Mouse (Mus musculus) midbrain, postnatal 0 days (tissue): ENCODE measurements around the gene 1700069L16Rik. TPM values are rescaled to one million over a fixed set of nuclear protein-coding genes. Genes with fewer than 3 reads are reported as not detected.
A peak's percentile ranks its signal among the peaks of the same experiment; 100 is the strongest.

ENCODE experiments used
- ATAC-seq: fragments of 200-750 bp; cut with Nextera tagmentation; 2 replicates; pipeline ENCODE4 v1.8.0; 2017; ENCODE audit warnings: moderate number of reproducible peaks, mild to moderate bottlenecking, moderate TSS enrichment, moderate library complexity; ENCODE audit not compliant: low FRiP score
- DNase-seq: peaks from one replicate; pipeline ENCODE4 v3.0.0-alpha.2; 2015; ENCODE audit warnings: low spot score
- H3K27ac ChIP-seq: fragments of 300-500 bp; sonication (generic); 2 replicates; pipeline ENCODE4 v1.5.1; 2014; ENCODE audit warnings: low read depth, mild to moderate bottlenecking, low read length, mixed read lengths
- H3K27me3 ChIP-seq: fragments of 300-500 bp; sonication (generic); 2 replicates; pipeline ENCODE4 v1.6.1; 2014; ENCODE audit warnings: low read length, control low read depth, mixed read lengths; ENCODE audit not compliant: insufficient read depth
- H3K36me3 ChIP-seq: fragments of 300-500 bp; sonication (generic); 2 replicates; pipeline ENCODE4 v1.6.1; 2014; ENCODE audit warnings: low read length, control low read depth, mixed read lengths; ENCODE audit not compliant: insufficient read depth
- H3K4me1 ChIP-seq: fragments of 300-500 bp; sonication (generic); 2 replicates; pipeline ENCODE4 v1.6.1; 2014; ENCODE audit warnings: mild to moderate bottlenecking, control low read depth, antibody characterized with exemption, low read length, mixed read lengths; ENCODE audit not compliant: insufficient read depth
- H3K4me2 ChIP-seq: fragments of 300-500 bp; sonication (generic); 2 replicates; pipeline ENCODE4 v1.6.1; 2014; ENCODE audit warnings: low read depth, mild to moderate bottlenecking, low read length, mixed read lengths; ENCODE audit not compliant: poor library complexity, severe bottlenecking
- H3K4me3 ChIP-seq: fragments of 300-500 bp; sonication (generic); 2 replicates; pipeline ENCODE4 v1.5.1; 2014; ENCODE audit warnings: low read depth, mild to moderate bottlenecking, low read length, moderate library complexity
- H3K9ac ChIP-seq: fragments of 300-500 bp; sonication (generic); replicated peaks from 2 replicates; pipeline ENCODE4 v1.6.1; 2014; ENCODE audit warnings: mild to moderate bottlenecking, low read length, moderate library complexity, mixed read lengths; ENCODE audit not compliant: poor library complexity, severe bottlenecking
- H3K9me3 ChIP-seq: fragments of 300-500 bp; sonication (generic); 2 replicates; pipeline ENCODE4 v1.6.1; 2016; ENCODE audit warnings: low read length, control low read depth
- CTCF ChIP-seq: IDR thresholded peaks from 2 replicates; pipeline ENCODE4 v1.5.1; 2016; ENCODE audit warnings: antibody characterized with exemption, mild to moderate bottlenecking
- WGBS: fragments of 180-500 bp; shearing (Covaris S2); extraction: QIAGEN DNeasy Blood & Tissue Kit; methylation state at CpG from one replicate; pipeline ENCODE4 v1.1.7; 2014; 5-methylcytosine and 5-hydroxymethylcytosine counted together
- polyA plus RNA-seq: library from polyadenylated mRNA; unstranded; fragments of >200 nt; fragmentation: Nextera tagmentation; extraction: Ambion mirVana; gene quantifications from 2 replicates; pipeline ENCODE4 v1.2.1, GENCODE M21; 2015
- total RNA-seq: library from RNA; depleted of rRNA; stranded (reverse); fragments of >200 nt; gene quantifications from 2 replicates; pipeline ENCODE4 v1.2.3, GENCODE M21; 2014

Gene 1700069L16Rik
- total and polyA plus RNA-seq, 2 experiments from 2014 or later = not detected

DNA sequence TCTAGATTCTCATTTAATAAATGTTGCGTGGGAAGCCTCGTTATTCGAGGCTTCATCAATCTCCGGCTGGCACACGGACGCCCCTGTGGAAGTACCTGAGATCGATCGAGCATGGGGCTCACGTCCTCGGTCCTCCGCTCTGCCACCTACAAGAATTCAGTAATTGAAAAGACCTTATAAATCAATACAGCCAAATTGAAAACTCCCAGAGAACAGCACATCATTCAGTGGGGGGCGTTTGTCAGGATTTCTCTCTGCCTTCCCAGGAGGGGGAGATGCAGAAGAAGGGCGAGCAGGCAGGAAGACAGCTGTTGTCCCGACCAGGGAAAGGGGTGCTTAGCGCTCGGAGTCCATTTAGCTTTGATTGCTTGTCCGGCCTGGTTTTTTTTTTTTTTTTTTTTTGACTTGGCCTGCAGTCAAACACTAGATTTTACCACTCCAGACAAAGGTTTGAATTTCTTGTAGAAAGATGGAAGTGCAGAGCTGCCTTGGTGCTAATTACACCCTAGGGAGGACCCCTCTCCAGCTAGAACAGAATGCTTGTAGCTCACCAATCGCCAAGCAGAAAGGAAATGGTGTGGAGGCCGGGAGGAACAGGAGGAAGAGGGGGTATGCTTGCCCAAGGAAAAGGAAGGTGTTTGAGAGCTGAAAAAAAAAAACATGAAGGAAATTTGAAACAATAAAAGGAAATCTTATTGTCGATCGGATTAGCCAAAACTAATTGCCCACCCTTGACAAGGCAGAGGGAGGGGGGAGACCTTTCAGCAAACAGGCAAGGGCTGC, 20.6 kb downstream of the 1700069L16Rik start:
- no peak for ATAC-seq
- peak; percentile 36 for DNase-seq
- H3K9me3 ChIP-seq = no peaks in the 10 kb centered on the region
- H3K36me3 ChIP-seq = no peaks in the 10 kb centered on the region
- 37% methylated on average over 21 of the region's 21 CpGs for WGBS
- H3K9ac ChIP-seq = no peak overlapping the region
- no peak for TF ChIP-seq CTCF
- peak overlapping the region; percentile 48 for H3K27ac ChIP-seq
- no peaks in the 10 kb centered on the region for H3K27me3 ChIP-seq
- no peak overlapping the region for H3K4me3 ChIP-seq
- H3K4me2 ChIP-seq = no peak overlapping the region
- no peaks in the 10 kb centered on the region for H3K4me1 ChIP-seq

DNA sequence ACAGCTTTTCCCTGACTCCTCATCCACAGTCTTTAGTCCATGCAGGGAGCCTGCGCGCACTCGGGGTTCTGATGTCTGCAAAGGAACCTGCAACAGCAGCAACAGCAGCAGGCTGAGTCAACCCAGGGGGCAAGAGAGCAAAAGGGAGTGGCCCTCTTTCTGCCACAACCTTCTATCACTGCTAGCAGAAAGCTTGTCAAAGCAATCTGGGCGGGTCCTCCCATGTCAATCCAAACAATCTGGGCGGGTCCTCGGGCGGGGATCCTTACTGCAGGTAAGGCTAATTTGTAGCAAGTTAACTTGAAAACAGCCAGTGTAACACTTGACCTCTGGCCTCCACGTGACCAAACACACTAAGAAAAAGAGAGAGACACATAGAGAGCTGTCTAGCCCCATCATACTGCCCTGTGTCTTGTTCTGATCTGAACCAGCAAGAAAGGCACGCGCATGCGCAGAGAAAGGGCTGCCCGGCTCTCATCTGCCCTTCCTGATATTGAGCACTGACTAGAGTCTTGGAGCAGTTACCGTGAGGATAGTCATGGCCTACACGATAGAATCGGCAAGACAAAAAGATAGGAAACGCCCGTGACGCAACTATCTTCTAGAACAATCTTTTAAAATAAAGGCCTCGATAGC, 24.1 kb downstream of the 1700069L16Rik start:
- no peak for TF ChIP-seq CTCF
- Histone ChIP-seq H3K9ac (no peak overlapping the region), H3K4me1 (no peaks in the 10 kb centered on the region), H3K4me2 (no peak overlapping the region), H3K36me3 (no peaks in the 10 kb centered on the region), H3K27me3 (no peaks in the 10 kb centered on the region), H3K9me3 (no peaks in the 10 kb centered on the region), H3K4me3 (no peak overlapping the region), H3K27ac (no peak overlapping the region)
- WGBS = 80% methylated on average over 19 of the region's 19 CpGs
- no peak for ATAC-seq
- DNase-seq = no peak

DNA sequence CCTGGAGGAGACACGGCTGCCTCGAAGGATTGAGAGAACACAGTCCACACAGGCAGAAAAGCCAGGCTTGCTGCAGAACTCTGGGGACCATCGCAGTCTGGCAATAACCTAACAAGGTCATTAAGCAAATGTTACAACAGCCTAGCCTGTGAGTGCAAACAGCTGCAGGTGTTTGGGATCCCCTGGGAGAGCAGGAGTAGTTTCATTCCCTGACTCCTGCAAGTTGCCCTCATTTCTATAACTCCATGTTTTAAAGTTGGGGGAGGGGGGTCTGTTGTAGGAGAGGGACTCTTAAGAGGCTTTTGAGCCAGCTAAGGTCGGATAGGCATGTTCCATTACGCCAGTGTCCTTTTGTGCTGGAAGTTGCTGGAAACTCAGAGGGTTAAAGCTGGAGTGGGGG, 30.2 kb downstream of the 1700069L16Rik start:
- Histone ChIP-seq H3K36me3 (no peaks in the 10 kb centered on the region), H3K4me2 (no peak overlapping the region), H3K27ac (peak overlapping the region; percentile 59), H3K9ac (no peak overlapping the region), H3K4me1 (peaks cover 12% of the 10 kb centered on the region; the same call in 1 of the 2 replicates), H3K27me3 (no peaks in the 10 kb centered on the region), H3K9me3 (no peaks in the 10 kb centered on the region), H3K4me3 (no peak overlapping the region)
- peak; percentile 51 for DNase-seq
- no peak for ATAC-seq
- no peak for TF ChIP-seq CTCF
- 30% methylated on average over 5 of the region's 5 CpGs for WGBS

DNA sequence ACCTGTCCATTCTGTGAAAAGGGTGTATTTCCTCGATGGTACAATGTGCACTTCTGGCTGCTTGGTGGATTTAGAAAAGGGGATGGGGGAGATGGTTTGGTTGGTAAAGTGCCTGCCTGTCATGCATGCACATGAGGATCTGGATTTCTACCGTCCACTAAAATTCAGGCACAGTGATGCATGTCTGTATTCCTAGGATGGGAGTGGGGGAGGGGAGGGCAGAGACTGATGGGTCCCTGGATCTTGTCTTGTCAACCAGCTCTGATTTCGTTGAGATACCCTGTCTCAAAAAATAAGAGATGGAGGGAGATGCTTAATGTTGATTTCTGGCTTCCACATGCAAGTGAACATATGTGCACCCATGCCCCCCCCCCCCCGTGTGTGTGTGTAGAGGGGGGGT, 30.6 kb downstream of the 1700069L16Rik start:
- 56% methylated on average over 4 of the region's 4 CpGs for WGBS
- Histone ChIP-seq H3K36me3 (no peaks in the 10 kb centered on the region), H3K4me2 (no peak overlapping the region), H3K4me3 (no peak overlapping the region), H3K9ac (no peak overlapping the region), H3K27ac (peak overlapping the region; percentile 59), H3K9me3 (no peaks in the 10 kb centered on the region), H3K27me3 (no peaks in the 10 kb centered on the region), H3K4me1 (peaks cover 12% of the 10 kb centered on the region; the same call in 1 of the 2 replicates)
- ATAC-seq (no peak), DNase-seq (no peak)
- no peak for TF ChIP-seq CTCF

DNA sequence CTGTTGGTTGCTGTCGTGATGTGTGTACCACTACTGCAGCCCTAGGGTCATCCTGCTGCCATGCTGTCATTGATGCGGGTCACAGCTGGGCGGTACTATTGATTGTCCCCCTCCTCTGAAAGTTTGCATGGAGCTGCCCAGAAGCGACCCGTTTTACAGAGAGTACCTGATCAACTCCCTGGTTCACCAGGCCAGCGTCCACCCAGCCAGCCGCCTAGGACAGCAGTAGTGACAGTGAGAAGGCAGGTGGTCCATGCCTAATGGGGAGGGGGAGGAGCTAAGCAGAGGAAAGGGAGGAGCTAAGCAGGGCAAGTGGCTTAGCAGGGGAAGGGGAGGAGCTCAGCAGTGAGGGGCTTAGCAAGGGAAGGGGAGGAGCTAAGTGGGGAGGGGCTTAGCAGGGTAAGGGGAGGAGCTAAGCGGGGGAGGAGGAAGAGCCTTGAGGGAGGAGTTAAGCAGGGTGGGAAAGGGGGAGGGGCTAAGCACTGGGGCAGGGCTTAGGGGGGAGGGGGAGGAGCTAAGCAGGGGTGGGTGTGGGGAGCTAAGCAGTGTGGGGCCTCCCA, 31.3 kb downstream of the 1700069L16Rik start:
- no peak overlapping the region for H3K27ac ChIP-seq

DNA sequence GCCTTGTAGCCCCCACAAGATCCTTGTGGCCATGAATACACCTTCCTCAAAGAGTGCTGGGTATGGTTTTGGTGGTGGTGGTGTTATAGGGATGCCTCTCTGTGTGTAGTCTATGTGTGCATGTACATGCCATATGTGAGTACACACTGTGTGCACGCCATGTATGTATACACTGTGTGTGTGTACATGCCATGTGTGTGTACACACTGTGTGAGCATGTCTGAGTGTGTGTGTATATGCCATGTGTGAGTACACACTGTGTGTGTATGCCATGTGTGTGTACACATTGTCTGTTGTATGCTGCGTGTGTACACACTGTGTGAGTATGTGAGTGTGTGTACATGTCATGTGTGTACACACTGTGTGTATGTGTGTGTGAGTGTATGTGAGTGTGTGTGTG, 33.7 kb downstream of the 1700069L16Rik start:
- Histone ChIP-seq H3K27ac (no peak overlapping the region), H3K9ac (no peak overlapping the region), H3K27me3 (no peaks in the 10 kb centered on the region), H3K9me3 (no peaks in the 10 kb centered on the region), H3K4me1 (peaks cover 12% of the 10 kb centered on the region; the same call in 1 of the 2 replicates), H3K36me3 (no peaks in the 10 kb centered on the region), H3K4me3 (no peak overlapping the region), H3K4me2 (no peak overlapping the region)
- WGBS = 82% methylated on average over 2 of the region's 2 CpGs
- no peak for TF ChIP-seq CTCF
- peak; percentile 21; the same call in 1 of the 2 replicates for ATAC-seq
- DNase-seq = no peak

More for the DNA sequence above, 31.3 kb downstream of the 1700069L16Rik start:
- Histone ChIP-seq H3K9me3 (no peaks in the 10 kb centered on the region), H3K4me2 (no peak overlapping the region), H3K4me3 (no peak overlapping the region), H3K9ac (no peak overlapping the region), H3K4me1 (peaks cover 12% of the 10 kb centered on the region; the same call in 1 of the 2 replicates), H3K36me3 (no peaks in the 10 kb centered on the region), H3K27me3 (no peaks in the 10 kb centered on the region)
- no peak for DNase-seq
- ATAC-seq = no peak
- no peak for TF ChIP-seq CTCF
- WGBS = 86% methylated on average over 8 of the region's 8 CpGs
